8 mouse cellular contexts compared by ENCODE assay signal in the genomic region with DNA sequence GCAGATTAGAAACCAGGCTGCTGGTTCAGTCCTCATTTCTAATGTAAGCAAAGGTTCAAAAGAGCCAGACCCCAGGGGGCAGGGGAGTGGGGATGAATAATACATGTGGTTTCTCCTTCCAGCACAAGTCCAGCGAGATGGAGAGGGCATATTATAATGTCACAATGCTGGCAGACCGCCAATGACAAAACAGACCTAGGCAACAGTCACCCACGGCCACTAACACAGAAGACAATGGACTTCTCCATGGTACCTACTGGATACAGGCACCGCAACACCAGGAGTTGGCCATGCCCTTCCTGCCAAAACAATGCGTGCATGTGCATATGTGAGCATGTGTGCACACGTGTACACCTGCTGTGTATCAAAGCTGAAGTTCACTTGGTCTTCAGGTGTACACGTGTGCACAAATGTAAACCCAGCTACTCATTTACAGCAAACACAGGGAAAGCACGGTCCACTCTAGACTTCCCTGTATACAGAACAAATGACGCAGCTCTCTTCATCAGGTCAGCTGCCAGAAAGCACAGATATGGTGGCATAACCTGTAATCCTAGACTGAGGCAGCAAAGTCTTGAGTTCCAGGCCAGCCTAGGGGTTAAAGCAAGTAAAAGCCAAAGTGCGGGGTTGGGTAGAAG. TPM values are rescaled to one million over a fixed set of nuclear protein-coding genes. Genes with fewer than 3 reads are reported as not detected.
DNase-seq lines count a peak whose midpoint lies in the region; ATAC-seq and TF ChIP-seq lines count a peak whose summit lies in the region.

No protein-coding gene starts in this region.

- no peaks in the 10 kb centered on the region for H3K36me3 ChIP-seq in liver, embryonic 16.5 days (ENCODE audit: control insufficient read depth, insufficient read depth)
- peaks cover 5% of the 10 kb centered on the region; the same call in 1 of the 2 replicates for H3K36me3 ChIP-seq in hindbrain, embryonic 13.5 days
- H3K36me3 ChIP-seq in lung, embryonic 14.5 days (ENCODE audit: insufficient read depth), result no peaks in the 10 kb centered on the region
- no peaks in the 10 kb centered on the region for H3K36me3 ChIP-seq in stomach, embryonic 15.5 days

- no peak overlapping the region for H3K9ac ChIP-seq in liver, embryonic 16.5 days (ENCODE audit: low read depth, low read length)
- H3K9ac ChIP-seq in hindbrain, embryonic 13.5 days, result no peak overlapping the region
- H3K9ac ChIP-seq in lung, embryonic 14.5 days, result no peak overlapping the region
- H3K9ac ChIP-seq in stomach, embryonic 15.5 days, result no peak overlapping the region

- 0 out of 2 replicates have a peak, but pooled peaks have one; percentile 39 for ATAC-seq in liver, embryonic 16.5 days (ENCODE audit: low read depth)
- ATAC-seq in hindbrain, embryonic 13.5 days (ENCODE audit: low FRiP score), result peak; percentile 60
- no peak for ATAC-seq in lung, embryonic 14.5 days (ENCODE audit: insufficient read depth)
- ATAC-seq in stomach, embryonic 15.5 days (ENCODE audit: insufficient read depth, low FRiP score, low read depth), result peak; percentile 29; the same call in 1 of the 2 replicates

- H3K4me3 ChIP-seq in liver, embryonic 16.5 days (ENCODE audit: low read depth, low read length), result no peak overlapping the region
- no peak overlapping the region for H3K4me3 ChIP-seq in hindbrain, embryonic 13.5 days
- no peak overlapping the region for H3K4me3 ChIP-seq in lung, embryonic 14.5 days (ENCODE audit: low read depth, low read length)
- H3K4me3 ChIP-seq in stomach, embryonic 15.5 days (replicated peaks), result no peak overlapping the region
- H3K4me3 ChIP-seq in gastrocnemius, adult 2 months, result no peak overlapping the region

- H3K9me3 ChIP-seq in liver, embryonic 16.5 days (replicated peaks; ENCODE audit: control insufficient read depth, low read length), result no peaks in the 10 kb centered on the region
- no peaks in the 10 kb centered on the region for H3K9me3 ChIP-seq in hindbrain, embryonic 13.5 days
- no peaks in the 10 kb centered on the region for H3K9me3 ChIP-seq in lung, embryonic 14.5 days (ENCODE audit: low read depth, low read length)
- H3K9me3 ChIP-seq in stomach, embryonic 15.5 days, result no peaks in the 10 kb centered on the region

- TF ChIP-seq CTCF in lung, embryonic 14.5 days (IDR thresholded peaks at IDR 0.05; ENCODE audit: low read depth), result no peak
- no peak for TF ChIP-seq CTCF in gastrocnemius, adult 2 months (IDR thresholded peaks at IDR 0.05)

- H3K4me2 ChIP-seq in liver, embryonic 16.5 days (ENCODE audit: low read depth, low read length), result no peak overlapping the region
- no peak overlapping the region for H3K4me2 ChIP-seq in hindbrain, embryonic 13.5 days
- no peak overlapping the region for H3K4me2 ChIP-seq in lung, embryonic 14.5 days
- H3K4me2 ChIP-seq in stomach, embryonic 15.5 days, result no peak overlapping the region

- DNase-seq in liver, result no peak
- peak; percentile 60 for DNase-seq in lung, embryonic 14.5 days
- DNase-seq in gastrocnemius, adult 2 months, result no peak
- DNase-seq in heart, postnatal 10 days, result no peak
- DNase-seq in thymus, postnatal 10 days (ENCODE audit: low spot score in 2 of 2), result no peak

- intact Hi-C loops in gastrocnemius, adult 2 months (cut with DNase I), result no loop called here
- intact Hi-C loops in heart, postnatal 10 days (cut with DNase I), result no loop called here

- WGBS in liver, embryonic 16.5 days (ENCODE audit: insufficient replicate concordance), result 64% methylated on average over 10 of the region's 10 CpGs
- WGBS in hindbrain, embryonic 13.5 days, result 47% methylated on average over 10 of the region's 10 CpGs
- 64% methylated on average over 10 of the region's 10 CpGs for WGBS in lung, embryonic 14.5 days
- WGBS in stomach, embryonic 15.5 days, result 62% methylated on average over 10 of the region's 10 CpGs

- H3K27me3 ChIP-seq in liver, embryonic 16.5 days (ENCODE audit: control insufficient read depth, insufficient read depth, low read depth, low read length), result no peaks in the 10 kb centered on the region
- peaks cover 8% of the 10 kb centered on the region; the same call in 1 of the 2 replicates for H3K27me3 ChIP-seq in hindbrain, embryonic 13.5 days
- no peaks in the 10 kb centered on the region for H3K27me3 ChIP-seq in lung, embryonic 14.5 days (ENCODE audit: insufficient read depth, low read length)
- no peaks in the 10 kb centered on the region for H3K27me3 ChIP-seq in stomach, embryonic 15.5 days (replicated peaks)

- no peak overlapping the region for H3K27ac ChIP-seq in liver, embryonic 16.5 days (ENCODE audit: low read length)
- H3K27ac ChIP-seq in hindbrain, embryonic 13.5 days, result peak overlapping the region; percentile 62
- 0 out of 2 replicates have a peak overlapping the region, but pooled peaks have one; percentile 12 for H3K27ac ChIP-seq in lung, embryonic 14.5 days (ENCODE audit: low read depth)
- no peak overlapping the region; the same call in 1 of the 2 replicates for H3K27ac ChIP-seq in stomach, embryonic 15.5 days
- no peak overlapping the region for H3K27ac ChIP-seq in gastrocnemius, adult 2 months

- H3K4me1 ChIP-seq in liver, embryonic 16.5 days (ENCODE audit: control insufficient read depth, low read depth, low read length), result peaks cover 9% of the 10 kb centered on the region
- H3K4me1 ChIP-seq in hindbrain, embryonic 13.5 days (replicated peaks), result peaks cover 19% of the 10 kb centered on the region
- H3K4me1 ChIP-seq in lung, embryonic 14.5 days (ENCODE audit: insufficient read depth), result peaks cover 12% of the 10 kb centered on the region
- peaks cover 12% of the 10 kb centered on the region; the same call in 1 of the 2 replicates for H3K4me1 ChIP-seq in stomach, embryonic 15.5 days

RNA-seq across cellular contexts. Expression of gene Sipa1l3, which starts 21.4 kb away (rescaled TPM):
- 2.4 and 2.6 TPM in 2 replicates for polyA plus RNA-seq in liver, embryonic 16.5 days (2015; fragmentation: Nextera tagmentation; extraction: Ambion mirVana)
- 12.6 and 13.7 TPM in 2 replicates for polyA plus RNA-seq in hindbrain, embryonic 13.5 days (2015; fragmentation: Nextera tagmentation; extraction: Ambion mirVana)
- 20.2 and 20.4 TPM in 2 replicates for polyA plus RNA-seq in lung, embryonic 14.5 days (2014; fragmentation: Nextera tagmentation; extraction: Ambion mirVana)
- 22.0 and 31.3 TPM in 2 replicates for polyA plus RNA-seq in stomach, embryonic 15.5 days (2015; fragmentation: Nextera tagmentation; extraction: Ambion mirVana)
- 1 to 10 TPM; 7.0 to 9.2 TPM for total RNA-seq in gastrocnemius, adult 2 months (2021)
- total RNA-seq in heart, postnatal 10 days (2021), result 10 to 100 TPM; 17.8 to 20.2 TPM

Comparison
In these comparisons a context has a peak if more than half of its experiments do, and no peak if none do; other contexts are left out.
1. H3K27ac ChIP-seq: peak in hindbrain, embryonic 13.5 days (single experiment) and lung, embryonic 14.5 days (single experiment); none in liver, embryonic 16.5 days (single experiment), stomach, embryonic 15.5 days (single experiment) and gastrocnemius, adult 2 months (single experiment).